Mouse (Mus musculus) embryonic facial prominence, embryonic 14.5 days (tissue): ENCODE data around the gene Mcm3. TPM values are rescaled to one million over a fixed set of nuclear protein-coding genes. Genes with fewer than 3 reads are reported as not detected.

Source experiments
- ATAC-seq: fragments of 200-750 bp; cut with Nextera tagmentation; 2 replicates; pipeline ENCODE4 v1.8.0; 2017; ENCODE audit warnings: low read depth, moderate number of reproducible peaks, moderate TSS enrichment
- DNase-seq: peaks from one replicate; pipeline ENCODE4 v3.0.0-alpha.2; 2015; ENCODE audit warnings: low spot score
- H3K27ac ChIP-seq: fragments of 300-500 bp; sonication (generic); replicated peaks from 2 replicates; pipeline ENCODE4 v1.5.1; 2014; ENCODE audit warnings: low read depth, mild to moderate bottlenecking, low read length, moderate library complexity
- H3K27me3 ChIP-seq: fragments of 300-500 bp; sonication (generic); replicated peaks from 2 replicates; pipeline ENCODE4 v1.6.1; 2014; ENCODE audit warnings: low read length; ENCODE audit not compliant: control insufficient read depth, insufficient read depth
- H3K36me3 ChIP-seq: fragments of 300-500 bp; sonication (generic); 2 replicates; pipeline ENCODE4 v1.6.1; 2014; ENCODE audit warnings: low read length, mixed read lengths; ENCODE audit not compliant: control insufficient read depth, insufficient read depth
- H3K4me1 ChIP-seq: fragments of 300-500 bp; sonication (generic); 2 replicates; pipeline ENCODE4 v1.6.1; 2014; ENCODE audit warnings: antibody characterized with exemption, low read length; ENCODE audit not compliant: control insufficient read depth, insufficient read depth
- H3K4me2 ChIP-seq: fragments of 300-500 bp; sonication (generic); 2 replicates; pipeline ENCODE4 v1.6.1; 2014; ENCODE audit warnings: low read depth, mild to moderate bottlenecking, low read length, moderate library complexity, mixed read lengths
- H3K4me3 ChIP-seq: fragments of 300-500 bp; sonication (generic); 2 replicates; pipeline ENCODE4 v1.5.1; 2014; ENCODE audit warnings: low read depth, mild to moderate bottlenecking, low read length
- H3K9ac ChIP-seq: fragments of 300-500 bp; sonication (generic); 2 replicates; pipeline ENCODE4 v1.6.1; 2014; ENCODE audit warnings: low read depth, mild to moderate bottlenecking, low read length, moderate library complexity, mixed read lengths
- H3K9me3 ChIP-seq: fragments of 300-500 bp; sonication (generic); 2 replicates; pipeline ENCODE4 v1.6.1; 2016; ENCODE audit warnings: low read length; ENCODE audit not compliant: control insufficient read depth
- WGBS: fragments of 180-500 bp; shearing (Covaris S2); extraction: QIAGEN DNeasy Blood & Tissue Kit; methylation state at CpG from one replicate; pipeline ENCODE4 v1.1.7; 2014; 5-methylcytosine and 5-hydroxymethylcytosine counted together
- polyA plus RNA-seq: library from polyadenylated mRNA; unstranded; fragments of >200 nt; fragmentation: Nextera tagmentation; extraction: Ambion mirVana; gene quantifications from 2 replicates; pipeline ENCODE4 v1.2.1, GENCODE M21; 2014

Gene Mcm3
- polyA plus RNA-seq, 1 experiment from 2014 or later: 114 TPM

GRCm38 (mm10) chr1:20820959-20821358 lies 847 bp upstream of the Mcm3 start:
- Histone ChIP-seq H3K27ac (no peak overlapping the region), H3K4me1 (peaks cover 6% of the 10 kb centered on the region; the same call in 1 of the 2 replicates), H3K4me3 (no peak overlapping the region), H3K27me3 (no peaks in the 10 kb centered on the region), H3K9me3 (no peaks in the 10 kb centered on the region), H3K36me3 (peaks cover 24% of the 10 kb centered on the region), H3K4me2 (no peak overlapping the region), H3K9ac (no peak overlapping the region)
- DNase-seq (no peak), ATAC-seq (no peak)
- WGBS: 89% methylated on average over 4 of the region's 4 CpGs

GRCm38 (mm10) chr1:20817596-20817995 lies 2.5 kb downstream of the Mcm3 start:
- Histone ChIP-seq H3K4me2 (0 out of 2 replicates have a peak overlapping the region, but pooled peaks have one; percentile 77), H3K4me3 (no peak overlapping the region), H3K27ac (no peak overlapping the region), H3K9ac (no peak overlapping the region), H3K27me3 (no peaks in the 10 kb centered on the region), H3K4me1 (peaks cover 6% of the 10 kb centered on the region; the same call in 1 of the 2 replicates), H3K9me3 (no peaks in the 10 kb centered on the region), H3K36me3 (peaks cover 56% of the 10 kb centered on the region)
- ATAC-seq: no peak
- no peak for DNase-seq
- WGBS: 84% methylated on average over 12 of the region's 12 CpGs

- 80% methylated on average over 9 of the region's 9 CpGs for WGBS
Measured at GRCm38 (mm10) chr1:20817172-20817571, 2.9 kb downstream of the Mcm3 start.

GRCm38 (mm10) chr1:20814521-20814920 lies 5.6 kb downstream of the Mcm3 start:
- H3K27ac ChIP-seq: no peak overlapping the region
- WGBS: 75% methylated on average over 8 of the region's 8 CpGs
- no peak overlapping the region for H3K9ac ChIP-seq
- DNase-seq (no peak), ATAC-seq (no peak)
- H3K27me3 ChIP-seq: no peaks in the 10 kb centered on the region
- H3K4me2 ChIP-seq: no peak overlapping the region
- H3K4me3 ChIP-seq: no peak overlapping the region
- H3K9me3 ChIP-seq: no peaks in the 10 kb centered on the region
- H3K36me3 ChIP-seq: peaks cover 87% of the 10 kb centered on the region
- peaks cover 6% of the 10 kb centered on the region; the same call in 1 of the 2 replicates for H3K4me1 ChIP-seq

More at GRCm38 (mm10) chr1:20817172-20817571, 2.9 kb downstream of the Mcm3 start:
- H3K4me2 ChIP-seq: no peak overlapping the region
- DNase-seq: no peak
- H3K4me3 ChIP-seq: no peak overlapping the region
- H3K4me1 ChIP-seq: peaks cover 6% of the 10 kb centered on the region; the same call in 1 of the 2 replicates
- H3K27ac ChIP-seq: no peak overlapping the region
- peaks cover 61% of the 10 kb centered on the region for H3K36me3 ChIP-seq
- H3K9ac ChIP-seq: no peak overlapping the region
- H3K27me3 ChIP-seq: no peaks in the 10 kb centered on the region
- H3K9me3 ChIP-seq: no peaks in the 10 kb centered on the region
- ATAC-seq: no peak

- Histone ChIP-seq H3K4me3 (no peak overlapping the region), H3K4me1 (no peaks in the 10 kb centered on the region), H3K9me3 (no peaks in the 10 kb centered on the region), H3K4me2 (no peak overlapping the region), H3K27ac (no peak overlapping the region), H3K36me3 (peaks cover 94% of the 10 kb centered on the region), H3K9ac (no peak overlapping the region), H3K27me3 (no peaks in the 10 kb centered on the region)
- DNase-seq (no peak), ATAC-seq (no peak)
- WGBS: 97% methylated on average over 10 of the region's 10 CpGs
Measured at GRCm38 (mm10) chr1:20804526-20804925, 15.6 kb downstream of the Mcm3 start.

- WGBS: 75% methylated on average over 8 of the region's 8 CpGs
- H3K27ac ChIP-seq: no peak overlapping the region
- DNase-seq (peak; percentile 74), ATAC-seq (no peak)
- H3K9me3 ChIP-seq: no peaks in the 10 kb centered on the region
- H3K36me3 ChIP-seq: peaks cover 71% of the 10 kb centered on the region
- no peak overlapping the region for H3K4me2 ChIP-seq
- H3K4me3 ChIP-seq: no peak overlapping the region
- H3K27me3 ChIP-seq: no peaks in the 10 kb centered on the region
- H3K9ac ChIP-seq: no peak overlapping the region
- no peaks in the 10 kb centered on the region for H3K4me1 ChIP-seq
Measured at GRCm38 (mm10) chr1:20801682-20802390, 18.3 kb downstream of the Mcm3 start.

GRCm38 (mm10) chr1:20801275-20801674 lies 18.8 kb downstream of the Mcm3 start:
- 91% methylated on average over 2 of the region's 2 CpGs for whole genome bisulfite sequencing
- DNase-seq: no peak
- no peak overlapping the region for H3K27ac ChIP-seq

GRCm38 (mm10) chr1:20795178-20795577 lies 24.9 kb downstream of the Mcm3 start:
- Histone ChIP-seq H3K36me3 (peaks cover 8% of the 10 kb centered on the region; the same call in 1 of the 2 replicates), H3K4me3 (no peak overlapping the region), H3K27me3 (no peaks in the 10 kb centered on the region), H3K27ac (no peak overlapping the region), H3K4me1 (no peaks in the 10 kb centered on the region), H3K4me2 (no peak overlapping the region), H3K9ac (no peak overlapping the region), H3K9me3 (no peaks in the 10 kb centered on the region)
- DNase-seq (no peak), ATAC-seq (no peak)
- 92% methylated on average over 5 of the region's 5 CpGs for WGBS

More at GRCm38 (mm10) chr1:20801275-20801674, 18.8 kb downstream of the Mcm3 start:
- Histone ChIP-seq H3K4me2 (no peak overlapping the region), H3K9me3 (no peaks in the 10 kb centered on the region), H3K27me3 (no peaks in the 10 kb centered on the region), H3K36me3 (peaks cover 66% of the 10 kb centered on the region), H3K9ac (no peak overlapping the region), H3K4me1 (no peaks in the 10 kb centered on the region), H3K4me3 (no peak overlapping the region)
- no peak for ATAC-seq

GRCm38 (mm10) chr1:20794760-20795159 lies 25.4 kb downstream of the Mcm3 start:
- WGBS: 93% methylated on average over 4 of the region's 4 CpGs
- Histone ChIP-seq H3K36me3 (peaks cover 5% of the 10 kb centered on the region; the same call in 1 of the 2 replicates), H3K4me1 (no peaks in the 10 kb centered on the region), H3K9me3 (no peaks in the 10 kb centered on the region), H3K27me3 (no peaks in the 10 kb centered on the region), H3K4me3 (no peak overlapping the region), H3K9ac (no peak overlapping the region), H3K27ac (no peak overlapping the region), H3K4me2 (no peak overlapping the region)
- no peak for ATAC-seq
- no peak for DNase-seq
